Mouse (Mus musculus) CH12.LX (cell line): ENCODE data around the gene Epha2.

Source experiments
- BHLHE40 ChIP-seq: IDR thresholded peaks from 2 replicates; pipeline ENCODE4 v1.6.1; 2011; ENCODE audit warnings: mild to moderate bottlenecking, low read depth, low read length, improper control_type of control experiment
- CTCF ChIP-seq, 2 experiments: IDR thresholded peaks in 1 of 2; conservative IDR thresholded peaks in 1 of 2; 2 replicates each; pipeline ENCODE4 v1.5.1; 2011 to 2012; ENCODE audit warnings: low read depth in 2 of 2, low read length in 2 of 2, improper control_type of control experiment in 1 of 2, inconsistent platforms in 1 of 2, mild to moderate bottlenecking in 1 of 2, moderate library complexity in 1 of 2
- ELF1 ChIP-seq: IDR thresholded peaks from 2 replicates; pipeline ENCODE4 v1.6.1; 2014; ENCODE audit warnings: low read depth, mild to moderate bottlenecking, inconsistent platforms, low read length, improper control_type of control experiment
- EP300 ChIP-seq: IDR thresholded peaks from 2 replicates; pipeline ENCODE4 v1.6.1; 2011; ENCODE audit warnings: low read length, improper control_type of control experiment
- IRF4 ChIP-seq: IDR thresholded peaks from 2 replicates; pipeline ENCODE4 v1.6.1; 2014; ENCODE audit warnings: low read depth, mild to moderate bottlenecking, inconsistent platforms, low read length, improper control_type of control experiment
- POLR2A ChIP-seq: IDR thresholded peaks from 2 replicates; pipeline ENCODE4 v1.6.1; 2011; ENCODE audit warnings: low read depth, mild to moderate bottlenecking, improper control_type of control experiment, low read length
- SMC3 ChIP-seq: IDR thresholded peaks from 2 replicates; pipeline ENCODE4 v1.6.1; 2011; ENCODE audit warnings: low read depth, low read length, improper control_type of control experiment
- USF1 ChIP-seq: IDR thresholded peaks from 2 replicates; pipeline ENCODE4 v1.6.1; 2014; ENCODE audit warnings: low read depth, mild to moderate bottlenecking, inconsistent platforms, low read length, improper control_type of control experiment
- ZNF384 ChIP-seq: IDR thresholded peaks from 2 replicates; pipeline ENCODE4 v1.6.1; 2012; ENCODE audit warnings: low read depth, low read length, improper control_type of control experiment, inconsistent platforms

DNA sequence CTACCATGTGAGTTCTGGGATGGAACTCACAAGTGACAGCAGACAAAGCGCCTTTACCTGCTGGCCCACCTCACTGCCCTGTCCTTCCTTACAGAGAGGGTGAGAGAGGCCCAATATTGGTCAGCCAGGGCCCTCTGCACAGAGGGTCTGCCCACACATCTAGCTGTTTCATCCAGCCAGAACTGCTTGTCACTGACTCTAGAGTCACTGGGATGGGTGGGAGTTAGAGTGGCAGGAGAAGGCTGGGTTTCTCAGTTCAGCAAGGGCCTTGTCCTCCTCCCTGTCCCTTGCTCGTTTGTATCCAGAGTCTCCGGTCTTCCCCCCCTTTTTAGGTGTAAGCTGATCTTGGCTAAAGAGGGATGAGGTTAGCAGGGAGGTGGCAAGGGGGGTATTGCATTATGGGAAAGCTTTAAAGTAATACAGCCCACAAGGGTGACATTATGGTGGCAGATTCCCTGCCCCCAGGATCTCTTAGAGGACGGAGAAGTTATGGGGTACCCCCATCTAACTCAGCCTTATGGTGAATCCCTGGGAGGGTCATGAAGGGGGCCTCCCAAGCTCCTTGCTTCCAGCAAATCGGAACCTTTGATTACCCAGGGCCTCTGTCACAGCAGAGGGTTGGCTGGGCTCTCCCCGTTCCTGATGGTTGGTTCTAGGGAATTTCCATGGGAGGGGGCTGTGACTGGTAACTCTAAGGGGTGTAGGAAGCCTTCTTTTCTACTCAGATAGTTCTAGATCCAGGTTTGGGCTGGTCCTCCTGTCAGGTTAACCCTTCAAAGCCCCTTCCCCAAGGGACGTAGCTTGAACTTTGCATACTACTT is 2.6 kb downstream of the Epha2 start:
- TF ChIP-seq USF1 (no peak), CTCF (conservative IDR thresholded peaks at IDR 0.05 in 1 of 2, IDR thresholded peaks at IDR 0.05 in 1 of 2; ENCODE audit: low read depth in 2 of 2, low read length in 2 of 2) (no peak), POLR2A (no peak), ZNF384 (no peak), ELF1 (no peak), SMC3 (no peak), IRF4 (no peak), BHLHE40 (no peak), EP300 (no peak)
